Mouse (Mus musculus): ENCODE measurements around the gene Sprr2f.

Sprr2f gene

GRCm38 (mm10) chr3:92364887-92365286, at the start of gene Sprr2f:
Gene Sprr2f, plus strand, starts transcription at chr3:92365187.
- no peak for DNase-seq (ENCODE audit: low spot score in 2 of 2)

- no peak for DNase-seq (ENCODE audit: low spot score in 2 of 2)
Observed at GRCm38 (mm10) chr3:92316320-92316719, 48.7 kb upstream of the Sprr2f start, which contains the start of gene Sprr2b. Gene Sprr2b, plus strand, starts transcription at chr3:92316620.

- DNase-seq (ENCODE audit: low spot score in 2 of 2), result no peak
Observed at GRCm38 (mm10) chr3:92317384-92317783, 47.6 kb upstream of the Sprr2f start.

- no peak for DNase-seq (ENCODE audit: low spot score in 2 of 2)
Observed at GRCm38 (mm10) chr3:92336278-92336677, 28.7 kb upstream of the Sprr2f start.

DNA sequence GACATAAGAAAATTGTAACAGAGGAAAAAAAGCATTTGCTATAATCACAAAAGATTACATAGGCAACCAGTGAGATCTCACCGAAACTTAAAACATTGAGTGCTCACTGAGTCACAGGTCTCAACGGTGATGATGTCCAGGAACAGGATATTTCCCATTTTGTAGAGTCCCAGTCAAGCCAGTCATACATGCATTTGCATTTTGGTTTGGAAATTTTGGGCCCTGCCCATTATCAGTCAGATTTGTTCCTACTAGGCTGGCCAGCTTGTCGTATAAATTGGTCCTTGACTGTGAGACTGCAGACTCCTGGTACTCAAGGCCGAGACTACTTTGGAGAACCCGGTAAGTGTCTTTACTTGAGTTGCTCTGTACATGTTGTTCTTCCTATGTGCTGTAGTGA, 26.1 kb upstream of the Sprr2f start, which contains the start of gene Sprr2d:
TSS of gene Sprr2d (plus strand) at position 301 of the 400 bp plus-strand sequence.
- DNase-seq (ENCODE audit: low spot score in 2 of 2), result no peak

- no peak for DNase-seq (ENCODE audit: low spot score in 2 of 2)
Observed at GRCm38 (mm10) chr3:92351843-92352242, 13.1 kb upstream of the Sprr2f start, which contains the start of gene Sprr2e. Gene Sprr2e, plus strand, starts transcription at chr3:92352143.

DNA sequence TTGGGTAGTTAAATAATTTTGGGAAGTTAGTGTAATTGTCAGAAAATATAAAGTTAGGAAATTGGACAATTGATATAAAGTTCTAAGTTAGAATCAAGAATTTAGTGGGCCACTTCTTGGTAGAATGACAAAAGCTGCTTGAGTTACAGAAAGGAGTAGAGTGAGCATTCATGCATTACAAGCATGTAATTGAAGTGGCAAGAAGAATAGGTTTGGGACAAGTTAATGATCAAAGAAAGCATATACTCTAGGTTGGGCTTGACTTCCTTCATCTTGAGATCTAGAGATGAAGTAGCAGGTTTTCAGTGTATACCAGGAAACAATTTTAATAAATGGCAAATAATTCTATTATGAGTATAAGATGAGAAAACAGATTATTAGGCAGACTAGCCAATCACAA, 3.4 kb upstream of the Sprr2f start:
- no peak for DNase-seq (ENCODE audit: low spot score in 2 of 2)

DNA sequence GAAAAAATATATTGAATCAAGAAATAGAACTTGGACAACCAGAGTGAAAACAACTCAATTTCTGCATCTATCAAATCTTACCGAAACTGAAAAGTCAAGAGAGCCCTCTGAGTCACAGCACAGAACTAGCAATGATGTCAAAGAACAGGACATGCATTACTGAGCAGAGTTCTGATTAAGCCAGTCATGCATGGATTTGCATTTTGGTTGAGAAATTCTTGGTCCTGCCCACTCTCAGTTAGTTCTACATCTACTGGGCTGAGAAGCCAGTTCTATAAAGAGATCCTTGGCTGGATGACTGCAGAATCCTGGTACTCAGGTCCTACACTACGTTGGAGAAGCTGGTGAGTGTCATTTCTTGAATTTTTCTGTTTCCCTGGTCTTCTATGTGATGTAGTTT, 8.6 kb downstream of the Sprr2f start:
- DNase-seq (ENCODE audit: low spot score in 2 of 2), result no peak

- no peak for DNase-seq (ENCODE audit: low spot score in 2 of 2)
Observed at GRCm38 (mm10) chr3:92385385-92385784, 20.4 kb downstream of the Sprr2f start, which contains the start of gene Sprr2h. Gene Sprr2h, plus strand, starts transcription at chr3:92385685.

GRCm38 (mm10) chr3:92394301-92394700, 29.3 kb downstream of the Sprr2f start:
- no peak for DNase-seq (ENCODE audit: low spot score in 2 of 2)

DNA sequence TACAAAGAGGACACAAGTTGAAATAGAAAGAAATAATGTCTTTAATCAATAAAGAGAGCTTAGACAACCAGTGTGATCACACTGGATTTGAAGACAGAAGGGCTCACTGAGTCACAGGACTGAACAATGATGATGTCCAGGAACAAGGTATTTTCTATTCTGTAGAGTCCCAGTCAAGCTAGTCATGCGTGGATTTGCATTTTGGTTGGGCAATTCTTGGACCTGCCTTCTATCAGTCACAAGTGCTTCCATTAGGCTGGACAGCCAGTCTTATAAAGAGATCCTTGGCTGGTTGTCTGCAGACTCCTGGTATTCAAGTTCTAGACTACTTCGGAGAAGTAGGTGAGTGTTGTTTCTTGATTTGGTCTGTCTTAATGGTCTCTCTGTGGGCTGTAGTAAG, 42.7 kb downstream of the Sprr2f start, which contains the start of gene Sprr2i:
TSS of gene Sprr2i (plus strand) at position 301 of the 400 bp plus-strand sequence.
- DNase-seq (ENCODE audit: low spot score in 2 of 2), result no peak
